Mouse (Mus musculus) mammary gland, adult 2 months (tissue): ENCODE data around the gene Wdtc1. TPM values are rescaled to one million over a fixed set of nuclear protein-coding genes. Genes with fewer than 3 reads are reported as not detected.

Source experiments
- polyA plus RNA-seq: library from polyadenylated mRNA; depleted of rRNA; stranded (reverse); fragments of >200 nt; gene quantifications from 2 replicates; pipeline ENCODE4 v1.2.3, GENCODE M21; 2012; ENCODE audit warnings: low replicate concordance; rRNA removed

Gene Wdtc1
- polyA plus RNA-seq = 57.7 and 67.8 TPM in 2 replicates

DNA sequence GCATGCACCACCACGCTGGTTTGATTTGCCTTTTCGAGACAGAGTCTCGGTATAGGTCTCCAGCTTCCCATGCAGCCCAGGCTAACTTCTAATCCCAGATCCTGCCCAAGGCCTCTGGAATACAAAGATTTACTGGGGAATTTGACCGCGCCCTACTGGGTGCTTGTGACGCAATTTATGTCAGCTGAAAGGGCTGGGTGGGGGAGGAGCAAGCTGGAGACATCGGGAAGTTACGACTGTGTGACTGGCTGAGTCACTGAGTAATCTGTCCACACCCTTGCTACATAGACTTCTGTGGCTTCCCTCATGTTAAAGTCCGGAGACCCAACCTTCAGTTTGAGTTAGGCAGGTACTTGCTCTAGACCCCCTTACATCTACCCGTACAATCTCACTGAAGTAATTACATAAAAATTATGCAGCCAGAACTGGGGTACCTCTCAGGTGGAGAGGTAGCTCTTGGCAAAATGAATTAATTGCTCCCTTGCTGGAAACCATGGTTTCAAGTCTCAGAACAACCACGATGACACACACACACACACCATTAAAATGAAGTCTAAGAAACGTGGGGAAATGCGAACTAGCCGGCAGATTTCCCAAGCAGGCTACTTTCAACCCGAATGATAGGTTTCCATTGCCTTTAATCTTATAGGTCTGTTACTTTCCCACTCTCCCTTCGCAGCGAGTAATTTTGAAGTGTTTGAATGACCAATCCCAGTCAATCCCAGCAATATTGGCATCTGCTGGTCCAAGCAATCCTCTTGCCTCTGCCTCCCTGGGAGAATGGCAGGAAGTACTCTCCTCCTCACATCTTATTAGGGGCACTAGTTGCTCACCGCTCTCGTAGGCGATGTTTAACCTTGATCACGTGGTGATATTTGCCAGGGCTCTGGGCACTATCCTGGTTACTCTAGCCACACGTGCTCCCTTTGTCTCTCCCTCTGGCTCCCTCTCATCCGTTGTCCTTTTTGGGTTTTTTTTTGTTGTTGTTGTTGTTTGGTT is at the start of gene Wdtc1:
Gene Wdtc1 (minus strand): TSS at position 115 of the 999 bp plus-strand sequence.

DNA sequence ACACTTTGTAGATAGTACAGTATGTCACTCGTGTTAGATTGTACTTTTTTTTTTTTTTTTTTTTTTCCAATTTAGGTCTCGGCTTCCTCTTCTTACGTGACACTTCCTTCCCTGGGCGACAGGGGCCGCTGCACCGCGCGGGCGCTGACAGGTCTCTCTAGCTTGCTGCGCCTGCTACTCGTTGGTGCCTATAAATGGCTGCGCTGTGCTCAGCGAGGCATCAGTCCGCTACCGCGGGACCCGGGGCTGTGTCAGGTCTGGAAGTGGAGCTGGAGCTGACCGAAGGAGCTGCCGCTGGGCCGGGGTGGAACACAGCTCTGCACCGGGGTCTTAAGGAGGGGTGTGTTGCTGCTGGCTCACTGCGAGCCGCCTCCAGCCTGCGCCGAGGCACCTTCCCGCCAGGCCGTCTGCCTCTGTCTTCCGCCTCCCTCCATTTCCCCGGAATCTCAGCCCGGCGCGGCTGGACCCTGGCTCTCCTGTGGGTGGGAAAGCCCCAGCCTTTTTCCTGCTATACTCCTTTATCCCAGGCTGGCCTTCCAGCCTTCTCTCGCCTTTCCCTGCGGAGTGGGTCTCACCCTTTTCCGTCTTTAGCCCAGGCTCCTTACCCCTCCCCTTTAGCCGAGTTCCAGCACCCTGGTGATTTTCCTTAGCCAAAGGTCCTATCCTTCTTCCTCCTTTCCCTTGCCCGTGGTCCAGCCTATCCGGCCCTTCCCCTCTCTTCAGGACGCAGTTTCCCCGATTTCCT is 16.4 kb upstream of the Wdtc1 start, which contains the start of gene Slc9a1:
Gene Slc9a1 (plus strand): TSS at position 154 of the 745 bp plus-strand sequence.

DNA sequence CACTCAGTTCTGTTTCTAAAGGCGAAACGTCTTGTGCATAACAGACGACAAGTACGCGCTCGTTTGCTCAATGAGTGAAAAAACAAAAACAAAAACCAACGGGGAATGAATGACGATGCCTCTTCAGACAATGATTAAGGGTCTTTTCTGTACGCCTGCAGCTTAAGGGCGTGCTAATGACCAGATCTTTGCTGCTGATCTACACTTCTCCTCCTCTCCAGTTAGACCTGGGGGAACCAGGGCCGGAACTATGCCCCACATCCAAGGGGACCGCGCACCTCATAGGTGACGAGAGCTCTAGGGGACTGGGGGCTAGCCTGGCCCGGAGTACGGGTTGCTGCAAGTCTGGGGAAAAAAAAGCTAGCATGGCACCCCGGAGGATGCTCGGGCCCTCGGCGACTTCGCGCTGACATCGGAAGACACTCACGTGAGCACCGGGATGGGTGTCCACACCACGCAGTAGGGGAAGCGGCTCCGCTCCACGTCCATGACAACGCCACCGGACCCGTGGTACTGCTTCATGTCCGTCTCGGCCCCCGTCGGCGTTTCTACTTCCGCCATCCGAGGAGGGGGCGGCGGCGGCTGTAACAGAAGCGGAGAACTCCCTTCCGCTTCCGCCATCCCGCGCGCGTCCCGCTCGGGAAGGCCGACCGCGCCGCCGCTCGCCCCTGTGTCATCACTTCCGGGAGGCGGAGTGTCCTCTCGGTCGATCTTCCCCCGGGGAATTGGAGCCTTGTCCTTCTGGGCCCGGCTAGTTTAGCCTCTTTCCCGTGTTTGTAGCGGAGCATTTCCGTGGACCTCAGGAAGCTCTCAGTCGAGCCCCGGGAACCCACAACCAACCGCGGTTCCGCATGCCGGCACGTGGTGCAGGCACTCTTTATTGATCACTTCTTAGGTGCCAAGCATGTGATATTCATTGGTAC is 75.9 kb downstream of the Wdtc1 start, which contains the start of gene Tmem222:
Gene Tmem222 (minus strand): TSS at position 689 of the 923 bp plus-strand sequence.

DNA sequence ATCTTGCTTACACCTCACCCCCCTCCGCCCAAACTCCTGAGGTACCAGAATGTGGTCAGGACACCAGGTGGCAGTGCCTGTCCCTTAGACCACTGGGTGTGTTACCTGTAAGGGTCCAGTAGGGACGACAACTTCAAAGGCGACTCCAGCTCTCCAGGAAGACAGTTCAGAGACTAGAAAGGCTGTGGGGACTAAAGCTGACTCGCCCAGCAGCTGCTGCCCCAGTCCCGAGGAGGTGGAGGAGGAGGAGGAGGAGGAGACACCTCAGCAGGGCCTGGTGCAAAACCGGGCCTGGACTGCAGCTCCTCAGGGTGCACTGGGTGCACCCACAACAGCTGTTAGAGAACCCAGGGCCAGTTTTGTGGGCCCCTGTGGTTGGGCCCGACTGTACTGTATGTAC is 90.4 kb downstream of the Wdtc1 start, which contains the start of gene Sytl1:
Gene Sytl1 (minus strand): TSS at position 232 of the 400 bp plus-strand sequence.

Other genes starting within 250 kb of the Wdtc1 start
- 66.0 and 82.7 TPM in 2 replicates for gene Wasf2, start 223.0 kb downstream of the Wdtc1 start, polyA plus RNA-seq
- gene Cd164l2, start 141.3 kb downstream of the Wdtc1 start, polyA plus RNA-seq = 27.6 and 30.6 TPM in 2 replicates
- gene Gpr3, start 140.9 kb downstream of the Wdtc1 start, polyA plus RNA-seq = 0.59 and 0.90 TPM in 2 replicates
- gene Map3k6, start 112.7 kb downstream of the Wdtc1 start, polyA plus RNA-seq = 21.6 and 24.8 TPM in 2 replicates
- 19.4 and 30.3 TPM in 2 replicates for gene Sytl1, start 90.4 kb downstream of the Wdtc1 start, polyA plus RNA-seq
- 73.3 and 109 TPM in 2 replicates for gene Tmem222, start 75.7 kb downstream of the Wdtc1 start, polyA plus RNA-seq
- gene Slc9a1, start 16.2 kb upstream of the Wdtc1 start, polyA plus RNA-seq = 46.8 and 62.8 TPM in 2 replicates
- gene Tent5b, start 126.7 kb upstream of the Wdtc1 start, polyA plus RNA-seq = 2.1 and 3.9 TPM in 2 replicates
- 1.7 and 3.1 TPM in 2 replicates for gene Trnp1, start 145.1 kb upstream of the Wdtc1 start, polyA plus RNA-seq
- gene Kdf1, start 165.5 kb upstream of the Wdtc1 start, polyA plus RNA-seq = 8.0 and 19.8 TPM in 2 replicates
- gene Nudc, start 192.5 kb upstream of the Wdtc1 start, polyA plus RNA-seq = 22.5 and 22.6 TPM in 2 replicates
- gene Nr0b2, start 199.9 kb upstream of the Wdtc1 start, polyA plus RNA-seq = 0.20 and 1.4 TPM in 2 replicates
- gene Gpatch3, start 221.3 kb upstream of the Wdtc1 start, polyA plus RNA-seq = 3.7 and 6.7 TPM in 2 replicates
- gene Gpn2, start 230.9 kb upstream of the Wdtc1 start, polyA plus RNA-seq = 31.4 and 61.9 TPM in 2 replicates
- 33.2 and 45.9 TPM in 2 replicates for gene Sfn, start 248.7 kb upstream of the Wdtc1 start, polyA plus RNA-seq